Mouse (Mus musculus) MEL (cell line): Measurements from ENCODE around the gene Ism1.

Experiments used
- CHD1 ChIP-seq: IDR thresholded peaks from 2 replicates; pipeline ENCODE4 v1.6.1; 2012; ENCODE audit warnings: low read depth, mild to moderate bottlenecking, inconsistent platforms, low read length, improper control_type of control experiment
- ELF1 ChIP-seq: IDR thresholded peaks from 2 replicates; pipeline ENCODE4 v1.6.1; 2014; ENCODE audit warnings: low read depth, mild to moderate bottlenecking, inconsistent platforms, low read length, improper control_type of control experiment, moderate library complexity
- HCFC1 ChIP-seq: IDR thresholded peaks from 2 replicates; pipeline ENCODE4 v1.6.1; 2012; ENCODE audit warnings: low read depth, mild to moderate bottlenecking, inconsistent platforms, low read length, improper control_type of control experiment, moderate library complexity
- JUND ChIP-seq: IDR thresholded peaks from 2 replicates; pipeline ENCODE4 v1.6.1; 2011; ENCODE audit warnings: low read depth, mild to moderate bottlenecking, improper control_type of control experiment, low read length
- MXI1 ChIP-seq: IDR thresholded peaks from 2 replicates; pipeline ENCODE4 v1.6.1; 2011; ENCODE audit warnings: mild to moderate bottlenecking, low read depth, low read length, improper control_type of control experiment
- POLR2A ChIP-seq, 2 experiments: IDR thresholded peaks; 2 replicates each; pipeline ENCODE4 v1.6.1; 2011 to 2012; ENCODE audit warnings: low read length in 2 of 2, mild to moderate bottlenecking in 2 of 2, control low read depth in 1 of 2, improper control_type of control experiment in 1 of 2, low read depth in 1 of 2, moderate library complexity in 1 of 2; ENCODE audit not compliant: control insufficient read depth in 1 of 2, insufficient read depth in 1 of 2, poor library complexity in 1 of 2
- POLR2AphosphoS5 ChIP-seq: IDR thresholded peaks from 2 replicates; pipeline ENCODE4 v1.6.1; 2012; ENCODE audit warnings: low read depth, borderline replicate concordance, mild to moderate bottlenecking, inconsistent platforms, low read length, moderate library complexity, mixed read lengths
- USF2 ChIP-seq, 2 experiments: IDR thresholded peaks; 2 replicates each; pipeline ENCODE4 v1.6.1; 2011 to 2012; ENCODE audit warnings: improper control_type of control experiment in 2 of 2, low read length in 2 of 2, borderline replicate concordance in 1 of 2, inconsistent platforms in 1 of 2, low read depth in 1 of 2, mild to moderate bottlenecking in 1 of 2; ENCODE audit not compliant: insufficient read depth in 1 of 2
- ZMIZ1 ChIP-seq: IDR thresholded peaks from 2 replicates; pipeline ENCODE4 v1.6.1; 2012; ENCODE audit warnings: low read depth, mild to moderate bottlenecking, inconsistent platforms, low read length, improper control_type of control experiment, moderate library complexity
- ZNF384 ChIP-seq: IDR thresholded peaks from 2 replicates; pipeline ENCODE4 v1.6.1; 2012; ENCODE audit warnings: low read depth, mild to moderate bottlenecking, inconsistent platforms, low read length, improper control_type of control experiment

DNA sequence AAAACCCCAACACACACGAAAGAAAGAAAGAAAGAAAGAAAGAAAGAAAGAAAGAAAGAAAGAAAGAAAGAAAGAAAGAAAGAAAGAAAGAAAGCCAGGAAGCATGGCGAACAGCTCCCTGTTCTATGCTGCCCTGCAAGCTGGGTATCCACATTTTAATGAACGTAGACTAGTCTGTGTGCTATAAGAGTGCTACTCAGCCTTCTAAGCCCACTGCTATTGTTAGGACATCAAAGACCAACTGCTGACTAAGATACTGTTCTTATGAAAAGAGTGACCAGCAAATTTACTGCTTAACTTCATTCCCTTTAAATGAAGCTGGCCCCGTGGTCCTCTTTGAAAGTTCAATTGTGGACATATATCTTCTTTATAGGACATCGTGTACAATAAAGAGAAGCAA lies 16.7 kb downstream of the Ism1 start:
- TF ChIP-seq USF2 (IDR thresholded peaks at IDR 0.05; ENCODE audit: borderline replicate concordance in 1 of 2, insufficient read depth in 1 of 2, low read depth in 1 of 2, low read length in 2 of 2) (no peak), HCFC1 (no peak), POLR2AphosphoS5 (no peak), ELF1 (no peak), ZMIZ1 (no peak), ZNF384 (no peak), JUND (no peak), CHD1 (no peak), POLR2A (IDR thresholded peaks at IDR 0.05; ENCODE audit: control insufficient read depth in 1 of 2, insufficient read depth in 1 of 2, low read depth in 1 of 2, low read length in 2 of 2, poor library complexity in 1 of 2) (no peak), MXI1 (no peak)
